Mouse (Mus musculus) MEL-GATA-1-ER (cell line): ENCODE measurements around the gene Patl2.
A peak's percentile ranks its signal among the peaks of the same experiment; 100 is the strongest.

Experiments
- DNase-seq: peaks from one replicate; pipeline ENCODE4 v3.0.0-alpha.2; 2012; ENCODE audit warnings: low read depth; ENCODE audit errors: extremely low read depth

The Patl2 gene

DNA sequence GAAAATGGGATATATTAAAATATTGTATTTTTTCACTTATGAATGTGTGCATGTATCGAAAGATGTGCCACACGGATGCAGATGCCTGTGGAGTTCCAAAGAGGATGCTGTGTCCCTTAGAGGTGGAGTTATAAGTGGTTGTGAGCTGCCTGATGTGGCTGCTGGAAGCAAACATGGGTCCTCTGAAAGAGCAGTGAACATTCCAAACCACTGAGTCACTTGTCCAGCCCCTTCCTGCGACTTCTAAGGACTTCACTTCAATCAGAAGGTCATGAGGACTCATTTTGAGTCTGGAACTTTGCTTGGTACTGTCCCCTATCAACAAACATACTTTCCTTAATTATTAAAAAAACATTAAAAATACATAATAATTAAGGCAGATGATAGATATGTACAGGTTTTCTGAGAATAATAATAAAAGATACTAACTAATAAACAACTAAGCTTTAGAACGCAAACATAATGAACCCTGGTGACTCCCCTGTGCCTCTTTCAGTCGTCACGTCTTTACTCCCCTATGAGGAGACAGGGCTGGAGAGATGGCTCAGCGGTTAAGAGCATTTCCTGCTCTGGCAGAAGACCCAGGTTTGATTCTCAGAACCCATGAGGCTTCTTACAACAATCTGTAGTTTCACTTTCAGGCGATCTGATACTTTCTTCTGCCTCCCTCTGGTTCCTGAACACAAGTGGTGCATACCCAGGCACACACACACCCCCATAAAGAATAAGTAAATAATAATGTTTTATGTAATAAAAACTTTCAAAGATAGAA is 5.8 kb downstream of the Patl2 start:
- DNase-seq: no peak

DNA sequence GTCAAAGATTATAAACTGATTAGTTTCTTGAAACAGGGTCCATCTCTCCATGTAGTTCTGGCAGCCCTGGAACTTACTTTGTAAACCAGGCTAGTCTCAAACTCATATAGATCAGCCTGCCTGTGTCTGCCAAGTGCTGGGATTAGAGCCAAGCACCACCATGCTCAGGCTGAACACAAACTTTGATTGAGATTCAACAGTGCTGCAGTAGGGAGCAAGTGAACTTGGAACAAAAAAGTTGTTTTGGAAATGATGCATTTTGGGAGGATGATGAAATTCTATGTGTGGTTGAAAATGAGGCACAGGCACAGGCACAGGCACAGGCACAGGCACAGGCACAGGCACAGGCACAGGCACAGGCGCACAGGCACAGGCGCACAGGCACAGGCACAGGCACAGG is 13.8 kb downstream of the Patl2 start:
- DNase-seq: no peak

DNA sequence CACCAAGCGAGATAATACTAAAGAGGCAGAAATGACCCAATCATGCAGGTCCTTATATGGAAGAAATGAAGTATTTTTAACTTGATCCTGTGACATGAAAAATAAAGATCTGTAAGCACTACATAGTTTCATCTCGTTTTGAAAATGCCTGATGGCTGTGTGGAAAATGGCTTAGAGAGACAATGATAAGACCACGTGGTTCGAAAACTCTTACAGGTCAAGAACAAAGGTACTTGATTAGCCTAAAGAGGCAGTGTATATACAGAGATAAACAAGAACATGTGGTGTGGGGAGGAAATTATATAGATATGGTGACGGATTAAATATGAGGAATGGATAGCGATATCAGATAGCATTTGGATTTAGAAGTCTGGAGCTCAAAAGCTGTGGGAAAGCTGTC is 14.7 kb downstream of the Patl2 start:
- DNase-seq: no peak

DNA sequence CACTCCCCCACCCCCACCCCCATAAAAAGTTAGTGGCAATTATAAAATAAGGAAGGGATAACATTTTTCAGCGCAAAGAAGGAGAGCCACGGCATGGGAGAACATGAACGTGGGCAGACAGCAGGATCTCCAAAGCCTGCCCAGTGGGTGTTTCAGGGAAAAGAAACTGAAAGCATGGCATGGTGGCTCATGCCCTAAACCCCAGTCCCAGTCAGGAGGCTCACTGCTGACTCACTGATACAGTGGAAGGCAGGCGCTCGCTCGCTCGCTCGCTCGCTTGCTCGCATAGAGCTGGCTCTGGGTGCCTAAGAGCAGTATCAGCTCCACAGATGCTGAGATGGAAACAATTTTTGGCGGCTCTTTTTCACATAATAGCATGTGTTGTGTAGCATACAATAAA is 21.7 kb downstream of the Patl2 start:
- DNase-seq: no peak

DNA sequence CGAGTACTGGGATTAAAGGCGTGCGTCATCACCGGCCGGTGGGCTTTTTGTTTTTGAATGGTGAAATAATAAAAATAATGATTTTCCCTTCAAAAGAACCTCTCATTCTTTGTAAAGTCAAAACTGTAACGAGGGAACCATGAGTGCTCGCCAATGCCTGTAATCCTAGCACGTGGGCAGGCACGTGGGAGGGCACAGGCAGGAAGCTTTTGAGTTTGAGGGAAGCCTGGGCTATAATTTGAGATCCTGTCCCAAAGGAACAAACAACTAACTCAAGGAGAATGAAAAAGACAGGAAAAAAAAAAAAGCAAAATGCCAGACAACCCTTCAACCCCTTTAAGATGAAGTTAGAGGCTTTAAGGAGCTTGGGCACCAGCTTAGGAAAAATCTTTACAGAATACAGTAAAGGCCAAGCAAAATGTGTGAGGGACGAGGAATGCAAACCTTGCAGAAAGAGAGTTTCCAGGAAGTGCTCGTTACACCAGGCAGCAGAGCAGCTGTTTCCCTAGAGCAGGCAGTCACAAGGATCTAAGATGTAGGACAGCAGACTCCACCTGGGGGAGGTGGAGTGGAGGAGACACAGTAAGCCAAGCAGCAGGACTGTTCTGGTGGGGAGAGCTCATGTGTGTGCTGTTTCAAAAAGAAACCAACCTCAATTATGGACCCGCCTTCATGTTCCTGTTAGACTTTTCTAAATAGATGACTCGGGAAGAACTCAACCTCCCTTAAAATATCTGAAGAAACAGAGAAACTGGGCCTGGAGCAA is 22.4 kb downstream of the Patl2 start:
- no peak for DNase-seq

DNA sequence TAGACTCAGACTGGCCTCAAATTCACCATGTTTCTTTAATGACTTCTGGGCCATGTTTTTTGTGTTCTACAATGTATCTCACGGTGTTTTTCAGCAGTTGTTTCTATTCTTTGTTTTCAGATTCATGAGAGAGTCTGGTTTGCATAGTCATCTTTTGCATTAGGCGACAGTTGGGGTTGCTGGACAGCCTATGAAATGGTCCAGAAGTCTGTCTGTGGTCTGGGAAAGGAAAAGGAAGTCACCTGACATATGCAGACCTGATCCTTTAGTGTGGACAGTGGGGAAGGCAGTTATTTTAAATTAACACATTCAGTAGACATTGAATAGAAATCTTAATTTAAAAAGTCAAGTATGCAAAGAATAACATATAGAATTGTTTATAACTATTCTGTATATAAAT is 23.5 kb downstream of the Patl2 start:
- no peak for DNase-seq

DNA sequence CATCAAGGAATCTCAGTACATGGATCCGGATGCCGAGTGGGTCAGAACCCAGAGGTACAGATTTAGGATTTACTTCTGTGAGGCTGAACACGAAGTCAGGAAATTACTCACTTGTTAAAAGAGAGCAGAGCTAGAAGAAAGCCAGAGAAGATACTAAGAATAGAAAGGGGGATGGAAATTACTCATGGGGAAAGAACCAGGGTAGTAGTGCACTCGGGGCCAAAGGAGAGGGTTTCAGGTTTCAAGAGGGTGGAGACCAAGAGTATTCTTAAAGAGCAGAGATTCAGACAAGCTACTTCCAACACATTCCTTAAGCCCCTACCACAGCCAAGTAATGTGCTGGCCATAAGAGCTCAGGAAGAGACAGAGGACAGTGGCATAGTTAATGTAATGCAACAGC is 24.4 kb downstream of the Patl2 start:
- DNase-seq: no peak

DNA sequence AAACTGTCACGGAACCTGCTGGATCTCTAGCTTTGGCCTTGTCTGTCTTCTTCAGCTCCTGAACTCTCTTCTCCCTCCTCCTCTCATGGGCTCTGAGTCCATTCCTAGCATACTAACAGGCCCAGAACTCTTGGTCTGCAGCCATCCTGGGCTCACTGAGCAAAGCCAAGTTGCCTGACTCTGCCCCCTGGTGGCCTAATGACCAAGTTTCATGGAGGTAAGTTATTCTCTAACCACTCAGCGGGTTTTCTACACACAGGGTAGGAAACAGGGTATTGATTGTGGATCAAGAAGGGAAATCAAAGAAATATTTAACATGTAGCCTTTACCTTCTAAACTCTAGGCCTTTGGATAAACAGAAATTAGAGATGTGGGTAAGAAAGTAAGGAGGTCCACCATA is 25.3 kb downstream of the Patl2 start, which contains the start of gene Trim69:
Gene Trim69 (plus strand): TSS at position 21 of the 400 bp plus-strand sequence.
- no peak for DNase-seq

DNA sequence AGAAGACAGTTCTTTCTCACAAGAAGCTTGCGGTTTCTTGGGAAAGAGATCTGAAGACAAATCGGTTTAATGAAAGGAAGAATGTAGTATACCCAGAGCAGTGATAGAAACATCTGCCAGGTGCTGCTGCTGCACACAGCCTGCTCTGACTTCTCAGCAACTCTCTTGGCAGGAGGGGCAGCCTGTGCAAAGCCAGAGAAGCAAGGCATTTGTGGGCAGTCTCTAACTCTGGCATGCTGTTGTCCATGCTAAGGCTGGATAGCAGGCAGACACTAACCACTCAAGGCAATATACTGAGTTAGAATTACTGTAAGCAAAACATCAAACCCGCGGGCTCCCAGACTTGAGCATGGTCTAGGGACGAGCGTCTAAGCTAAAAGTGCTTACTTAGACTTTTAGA is 26.3 kb downstream of the Patl2 start:
- no peak for DNase-seq

DNA sequence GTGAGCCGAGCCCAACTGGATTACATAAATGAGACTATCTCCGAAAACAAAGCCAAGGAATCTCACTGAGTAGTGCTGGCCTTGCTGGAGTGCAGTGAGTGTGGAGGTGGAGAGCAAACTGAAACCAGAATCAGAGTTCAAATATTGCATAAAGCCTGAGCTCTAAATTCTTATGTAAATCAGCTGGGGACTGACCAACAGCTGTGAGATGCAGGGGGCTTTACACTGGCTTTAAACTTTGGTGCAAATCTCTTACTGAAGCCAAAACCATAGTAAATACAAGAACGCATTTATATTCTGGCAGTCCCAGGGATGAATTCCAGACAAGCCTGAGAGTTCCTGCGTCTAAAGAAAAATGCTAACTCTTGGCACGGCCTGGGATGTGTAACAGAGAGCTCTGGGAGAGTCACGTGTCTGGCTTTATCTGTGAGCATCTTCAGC is 27.6 kb downstream of the Patl2 start:
- no peak for DNase-seq

DNA sequence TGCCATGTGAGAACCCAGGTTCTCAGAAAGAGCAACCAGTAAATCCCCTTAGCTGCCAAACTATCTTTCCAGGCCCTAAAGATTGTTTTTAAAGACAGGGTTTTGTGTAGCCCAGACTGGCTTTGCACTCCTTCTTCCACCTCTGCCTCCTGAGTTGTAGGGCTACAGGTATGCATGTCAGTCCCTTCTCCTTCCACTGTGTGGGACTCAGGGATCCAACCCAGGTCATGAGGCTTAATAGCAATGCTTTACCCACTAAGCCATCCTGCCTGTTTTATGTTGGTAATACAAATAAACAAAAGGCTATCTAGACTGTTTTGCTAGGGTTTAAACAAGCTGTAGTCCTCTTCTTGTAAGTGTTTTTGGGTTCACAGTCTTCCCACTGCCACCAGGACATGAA is 28.4 kb downstream of the Patl2 start:
- no peak for DNase-seq

DNA sequence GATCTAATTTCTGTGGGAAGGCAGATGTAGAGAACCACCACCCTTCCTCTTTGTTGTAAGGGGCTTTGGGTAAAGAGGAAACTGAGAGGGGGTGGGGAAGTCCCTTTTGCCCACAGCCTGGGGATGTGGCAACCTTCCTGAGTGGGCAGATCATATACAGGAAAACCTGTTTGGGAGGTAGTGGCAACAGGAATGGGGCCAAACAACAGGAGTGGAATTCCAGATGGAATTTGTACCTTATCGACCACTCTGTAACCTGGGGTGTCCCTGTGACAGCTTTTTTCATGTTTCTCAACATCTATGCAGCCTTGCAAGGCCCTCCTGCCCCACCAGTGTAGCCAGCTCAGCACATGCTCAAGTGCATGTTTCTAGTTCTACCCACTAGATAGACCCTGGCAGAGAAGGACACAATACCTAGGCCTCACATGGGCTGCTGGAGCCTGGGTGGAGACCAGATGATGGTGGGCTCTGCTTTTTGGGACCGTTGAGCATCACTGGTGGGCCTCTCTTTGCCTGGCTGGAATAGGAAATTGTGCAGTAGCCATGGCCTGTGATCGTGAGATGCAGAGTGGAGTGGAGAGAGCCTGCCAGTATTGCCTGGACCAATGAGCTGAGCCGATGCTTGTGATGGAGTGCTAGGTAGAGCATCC is 29.8 kb downstream of the Patl2 start:
- no peak for DNase-seq

DNA sequence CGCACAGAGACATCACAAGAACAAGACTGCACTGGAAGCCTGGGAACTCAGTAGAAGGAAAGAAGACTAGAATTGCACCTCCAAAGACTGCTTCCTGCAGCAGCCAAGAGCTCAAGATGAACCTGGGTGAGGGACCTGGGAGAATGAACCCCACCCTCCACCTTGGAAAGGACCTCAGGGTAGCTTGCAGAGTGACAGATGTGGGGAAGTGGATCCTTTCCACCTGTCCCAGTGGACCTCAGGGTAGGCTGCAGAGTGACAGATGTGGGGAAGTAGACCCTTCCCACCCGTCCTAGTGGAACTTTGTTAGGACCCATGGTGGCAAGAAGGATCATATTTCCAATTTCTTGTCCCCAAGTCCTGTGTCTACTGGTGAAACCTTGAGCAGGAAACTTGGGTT is 30.7 kb downstream of the Patl2 start:
- DNase-seq: no peak

DNA sequence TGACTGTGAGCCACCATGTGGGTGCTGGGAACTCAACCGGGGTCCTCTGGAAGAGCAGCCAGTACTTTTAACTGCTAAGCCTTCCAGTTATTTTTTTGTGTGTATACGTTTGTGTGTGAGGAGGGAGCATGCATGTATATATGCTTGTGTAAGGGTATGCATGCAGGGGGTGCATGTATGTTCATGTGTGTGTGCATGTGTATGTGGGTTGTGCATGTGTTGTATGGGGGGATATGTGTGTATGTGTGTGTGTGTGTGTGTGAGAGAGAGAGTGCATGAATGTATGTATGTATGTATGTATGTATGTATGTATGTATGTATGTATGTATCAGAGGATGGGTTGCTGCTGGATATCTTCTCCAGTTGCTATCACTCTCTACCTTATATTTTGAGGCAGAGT is 31.5 kb downstream of the Patl2 start:
- DNase-seq: no peak

DNA sequence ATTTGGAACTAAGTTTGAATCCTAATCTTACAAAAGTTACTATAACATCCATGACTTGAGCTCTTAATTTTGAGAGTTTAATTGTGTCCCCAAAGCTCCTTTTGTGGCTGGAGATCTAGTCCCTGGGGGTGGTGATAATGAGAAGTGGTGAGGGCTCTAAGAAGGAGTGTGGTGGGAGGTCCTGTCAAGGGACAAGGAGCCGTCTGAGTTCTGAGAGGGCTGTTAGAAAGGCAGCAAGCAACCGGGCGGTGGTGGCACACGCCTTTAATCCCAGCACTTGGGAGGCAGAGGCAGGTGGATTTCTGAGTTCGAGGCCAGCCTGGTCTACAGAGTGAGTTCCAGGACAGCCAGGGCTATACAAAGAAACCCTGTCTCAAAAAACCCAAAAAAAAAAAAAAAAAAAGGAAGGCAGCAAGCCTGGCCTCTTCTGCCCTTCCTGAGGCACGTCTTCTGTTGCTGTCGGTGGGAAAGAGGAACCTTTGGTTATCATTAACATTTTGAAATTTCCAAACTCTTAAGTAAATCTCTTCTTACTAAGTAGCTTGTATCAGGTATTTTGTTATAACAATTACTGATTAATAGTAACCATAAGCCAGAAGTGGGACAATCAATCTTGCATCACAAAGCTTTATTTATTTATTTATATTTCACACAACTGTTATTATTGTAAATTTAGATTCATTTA is 32.2 kb downstream of the Patl2 start:
- DNase-seq: peak; percentile 54

DNA sequence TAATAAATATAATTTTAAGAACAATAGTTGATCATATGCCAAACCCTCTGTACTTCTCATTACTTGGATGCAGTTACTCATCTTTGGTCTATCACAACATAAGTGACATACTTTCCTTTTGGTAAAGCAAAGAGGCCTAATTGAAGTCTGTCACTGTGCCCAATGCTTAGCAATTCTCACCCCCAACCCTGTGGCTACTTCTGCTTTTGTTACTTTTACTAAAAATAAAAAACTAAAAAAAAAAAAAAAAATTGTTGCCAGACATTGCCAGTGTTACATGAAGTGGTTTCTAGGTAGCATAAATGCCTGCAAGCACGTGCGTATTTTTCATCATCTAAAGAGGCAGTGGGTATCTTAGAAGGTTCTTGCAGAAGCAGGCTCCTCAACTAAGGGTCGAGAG is 33.1 kb downstream of the Patl2 start:
- no peak for DNase-seq

DNA sequence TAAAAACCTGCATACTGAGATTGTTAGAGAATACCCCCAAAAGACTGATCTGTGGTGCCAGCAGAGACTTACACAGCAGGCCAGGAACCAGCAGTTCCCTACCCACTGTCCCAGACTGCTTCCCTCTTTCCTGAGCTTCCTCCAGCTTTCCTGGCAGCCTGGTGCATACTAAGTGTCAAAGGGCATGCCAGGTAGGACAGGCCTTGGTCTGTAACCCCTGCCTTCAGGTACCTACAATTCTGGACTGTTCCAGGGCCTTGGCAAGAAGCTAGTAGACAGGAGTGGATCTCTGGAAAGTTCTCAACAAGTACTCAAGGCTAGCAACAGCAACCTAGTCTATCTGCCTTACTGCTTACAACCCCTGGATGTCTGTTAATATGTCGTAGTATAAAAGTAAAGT is 34.8 kb downstream of the Patl2 start:
- DNase-seq: no peak

DNA sequence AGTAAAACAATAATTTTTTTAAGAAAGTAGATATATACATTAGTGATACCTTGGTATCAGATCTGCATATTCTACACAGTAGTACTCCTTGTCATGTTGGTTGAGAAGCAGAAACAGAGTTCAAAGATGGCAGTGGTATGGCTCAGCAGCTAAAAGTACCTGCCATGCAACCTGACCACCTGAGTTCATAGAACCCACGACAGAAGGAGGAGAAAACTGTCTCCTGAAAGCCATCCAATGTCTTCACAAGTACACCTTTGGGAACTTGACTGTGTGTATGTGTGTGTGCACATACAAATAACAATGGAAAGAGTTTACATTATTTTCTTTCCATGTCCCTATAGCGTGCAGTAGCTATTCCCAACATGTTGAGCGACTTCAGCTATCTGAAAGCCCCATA is 36.3 kb downstream of the Patl2 start:
- no peak for DNase-seq

DNA sequence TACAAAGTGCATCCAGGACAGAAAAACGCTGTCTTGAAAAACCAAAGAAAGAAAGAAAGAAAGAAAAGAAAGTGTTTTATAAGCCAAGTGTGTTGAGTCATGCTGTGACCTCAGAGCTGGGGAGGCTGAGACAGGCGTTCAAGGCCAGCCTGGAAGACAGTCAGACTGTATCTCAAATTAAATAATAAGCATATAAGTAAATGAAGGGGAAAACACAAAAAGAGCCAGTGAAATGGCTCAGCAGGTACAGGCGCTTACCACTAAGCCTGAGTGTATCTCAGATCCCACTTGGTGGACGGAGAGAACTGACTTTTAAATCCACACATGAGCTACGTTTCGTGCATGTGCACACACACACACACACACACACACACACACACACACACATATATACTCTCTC is 36.7 kb downstream of the Patl2 start:
- DNase-seq: no peak

DNA sequence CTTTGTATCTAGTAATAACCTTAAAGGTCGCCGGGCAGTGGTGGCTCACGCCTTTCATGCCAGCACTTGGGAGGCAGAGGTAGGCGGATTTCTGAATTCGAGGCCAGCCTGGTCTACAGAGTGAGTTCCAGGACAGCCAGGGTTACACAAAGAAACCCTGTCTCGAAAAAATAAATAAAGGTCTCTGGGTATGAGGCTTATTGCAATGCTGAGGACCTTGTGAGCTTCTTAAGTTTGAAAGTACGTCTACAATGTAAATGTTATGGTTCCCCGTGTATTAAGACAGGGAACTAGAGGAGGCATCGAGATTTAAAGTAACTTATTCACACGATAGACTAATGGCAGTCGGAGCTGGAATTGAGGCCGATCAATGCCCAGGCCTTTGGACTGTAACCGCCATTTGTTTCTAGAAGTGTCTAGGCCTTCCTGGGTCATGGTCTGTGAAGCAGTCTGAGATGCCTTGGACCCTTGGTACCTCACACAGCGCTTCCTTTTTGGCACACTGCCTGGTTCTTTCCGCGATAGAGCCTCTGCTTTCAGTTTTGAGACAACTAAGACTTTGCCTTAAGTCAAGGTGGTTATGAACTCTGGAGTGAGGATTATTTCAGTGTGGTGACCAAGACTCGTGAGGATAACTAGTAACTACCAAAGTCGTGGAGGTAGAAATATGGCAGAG is 37.6 kb downstream of the Patl2 start:
- DNase-seq: peak; percentile 78
